Mouse (Mus musculus) hindbrain, embryonic 11.5 days (tissue): ENCODE measurements around the gene Skap1. TPM values are rescaled to one million over a fixed set of nuclear protein-coding genes. Genes with fewer than 3 reads are reported as not detected.

Experiments used
- ATAC-seq: fragments of 200-750 bp; cut with Nextera tagmentation; 2 replicates; pipeline ENCODE4 v1.8.0; 2017; ENCODE audit warnings: mild to moderate bottlenecking, moderate TSS enrichment, moderate library complexity; ENCODE audit not compliant: low FRiP score
- DNase-seq: peaks from one replicate; pipeline ENCODE4 v3.0.0-alpha.2; 2015; ENCODE audit warnings: low spot score
- H3K27ac ChIP-seq: fragments of 300-500 bp; sonication (generic); 2 replicates; pipeline ENCODE4 v1.5.1; 2014; ENCODE audit warnings: mild to moderate bottlenecking, low read depth, low read length
- H3K27me3 ChIP-seq: fragments of 300-500 bp; sonication (generic); 2 replicates; pipeline ENCODE4 v1.6.1; 2014; ENCODE audit warnings: mild to moderate bottlenecking, low read length, moderate library complexity, mixed read lengths; ENCODE audit not compliant: control insufficient read depth, insufficient read depth
- H3K36me3 ChIP-seq: fragments of 300-500 bp; sonication (generic); 2 replicates; pipeline ENCODE4 v1.6.1; 2014; ENCODE audit warnings: mild to moderate bottlenecking, low read length, moderate library complexity, mixed read lengths; ENCODE audit not compliant: control insufficient read depth, insufficient read depth
- H3K4me1 ChIP-seq: fragments of 300-500 bp; sonication (generic); replicated peaks from 2 replicates; pipeline ENCODE4 v1.6.1; 2014; ENCODE audit warnings: low read length, mixed read lengths; ENCODE audit not compliant: control insufficient read depth, insufficient read depth
- H3K4me2 ChIP-seq: fragments of 300-500 bp; sonication (generic); replicated peaks from 2 replicates; pipeline ENCODE4 v1.6.1; 2014; ENCODE audit warnings: mild to moderate bottlenecking, low read depth, low read length
- H3K4me3 ChIP-seq: fragments of 300-500 bp; sonication (generic); 2 replicates; pipeline ENCODE4 v1.5.1; 2014; ENCODE audit warnings: low read depth, low read length
- H3K9ac ChIP-seq: fragments of 300-500 bp; sonication (generic); 2 replicates; pipeline ENCODE4 v1.6.1; 2014; ENCODE audit warnings: low read depth, low read length
- H3K9me3 ChIP-seq: fragments of 300-500 bp; sonication (generic); 2 replicates; pipeline ENCODE4 v1.6.1; 2016; ENCODE audit warnings: low read length; ENCODE audit not compliant: control insufficient read depth
- WGBS: fragments of 180-500 bp; shearing (Covaris S2); extraction: QIAGEN DNeasy Blood & Tissue Kit; methylation state at CpG from one replicate; pipeline ENCODE4 v1.1.7; 2014; 5-methylcytosine and 5-hydroxymethylcytosine counted together
- polyA plus RNA-seq: library from polyadenylated mRNA; unstranded; fragments of >200 nt; fragmentation: Nextera tagmentation; extraction: Ambion mirVana; gene quantifications from 2 replicates; pipeline ENCODE4 v1.2.1, GENCODE M21; 2014

Skap1 gene
- polyA plus RNA-seq, 1 experiment from 2014 or later: 0.85 TPM

DNA sequence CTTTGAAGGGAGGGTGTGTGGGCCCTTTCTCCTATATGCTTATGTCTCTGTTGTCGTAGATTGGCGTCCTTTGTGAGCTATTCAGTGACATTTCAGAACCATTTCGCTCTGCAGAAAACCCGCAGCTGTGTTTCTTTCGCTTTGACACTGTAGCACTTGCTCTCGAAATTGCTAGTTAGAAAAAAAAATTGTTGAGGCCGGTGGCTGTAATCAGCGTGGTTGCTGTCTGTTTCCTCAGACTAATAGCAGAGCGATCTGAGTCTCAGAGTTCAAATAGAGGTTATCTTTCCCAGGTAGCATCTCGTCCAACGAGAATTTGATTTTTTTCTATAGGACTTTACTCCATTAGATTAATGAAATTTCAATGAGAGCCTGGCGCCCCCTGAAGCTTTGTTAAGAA lies 131.5 kb downstream of the Skap1 start:
- 0 out of 2 replicates have a peak overlapping the region, but pooled peaks have one; percentile 3 for H3K4me2 ChIP-seq
- no peak overlapping the region for H3K4me3 ChIP-seq
- no peaks in the 10 kb centered on the region for H3K27me3 ChIP-seq
- no peaks in the 10 kb centered on the region for H3K4me1 ChIP-seq
- 51% methylated on average over 12 of the region's 12 CpGs for WGBS
- no peak overlapping the region for H3K9ac ChIP-seq
- H3K9me3 ChIP-seq: no peaks in the 10 kb centered on the region
- H3K27ac ChIP-seq: peak overlapping the region; percentile 65
- ATAC-seq: no peak; the same call in 1 of the 2 replicates
- no peaks in the 10 kb centered on the region for H3K36me3 ChIP-seq
- no peak for DNase-seq

DNA sequence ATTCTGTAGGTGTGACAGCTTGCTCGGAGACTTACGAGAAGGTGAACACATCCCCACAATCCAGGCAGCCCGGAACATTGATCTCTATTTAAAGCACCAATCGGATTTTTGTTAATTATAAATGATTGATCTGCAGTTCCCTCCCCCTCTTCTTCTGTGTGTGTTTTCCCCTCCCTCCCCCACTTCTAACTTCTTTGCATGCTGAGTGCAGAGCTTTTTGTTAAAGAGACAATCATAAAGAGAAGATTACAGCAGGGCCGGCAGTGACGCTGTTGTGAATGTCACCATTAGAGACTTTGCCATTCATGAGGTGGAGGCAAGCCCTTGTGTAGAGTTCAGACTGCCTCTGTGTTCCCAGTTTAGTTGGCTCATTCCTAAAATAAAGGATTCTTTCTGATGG lies 131.9 kb downstream of the Skap1 start:
- ATAC-seq (no peak; the same call in 1 of the 2 replicates), DNase-seq (peak; percentile 14)
- Histone ChIP-seq H3K27me3 (no peaks in the 10 kb centered on the region), H3K4me1 (no peaks in the 10 kb centered on the region), H3K27ac (peak overlapping the region; percentile 43), H3K4me3 (no peak overlapping the region), H3K9ac (no peak overlapping the region), H3K4me2 (no peak overlapping the region; the same call in 1 of the 2 replicates), H3K9me3 (no peaks in the 10 kb centered on the region), H3K36me3 (no peaks in the 10 kb centered on the region)
- 27% methylated on average over 6 of the region's 6 CpGs for WGBS

DNA sequence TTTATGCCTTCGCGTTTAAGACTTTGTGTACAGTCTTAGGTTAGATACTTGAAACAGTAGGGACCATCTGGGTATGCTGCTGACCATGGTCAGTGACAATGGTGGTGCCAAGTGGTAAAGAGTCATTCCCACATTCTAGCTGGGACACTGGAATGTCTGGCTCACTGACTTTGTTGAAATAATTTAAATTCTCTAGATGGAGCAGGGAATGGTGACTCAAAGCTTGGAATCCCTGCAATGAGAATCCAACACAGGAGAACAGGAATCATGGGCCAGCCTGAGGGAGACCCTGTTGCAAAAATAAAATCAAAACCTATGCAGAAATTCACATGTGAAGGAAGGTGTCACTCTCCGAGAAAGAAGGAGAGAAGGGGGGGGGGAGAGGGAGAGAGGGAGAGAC lies 138.4 kb downstream of the Skap1 start:
- no peak overlapping the region for H3K4me2 ChIP-seq
- ATAC-seq (no peak), DNase-seq (no peak)
- no peak overlapping the region for H3K4me3 ChIP-seq
- H3K27ac ChIP-seq: no peak overlapping the region
- no peaks in the 10 kb centered on the region for H3K36me3 ChIP-seq
- no peaks in the 10 kb centered on the region for H3K9me3 ChIP-seq
- no peaks in the 10 kb centered on the region for H3K27me3 ChIP-seq
- H3K4me1 ChIP-seq: no peaks in the 10 kb centered on the region
- H3K9ac ChIP-seq: no peak overlapping the region
- 81% methylated on average over 3 of the region's 3 CpGs for WGBS

DNA sequence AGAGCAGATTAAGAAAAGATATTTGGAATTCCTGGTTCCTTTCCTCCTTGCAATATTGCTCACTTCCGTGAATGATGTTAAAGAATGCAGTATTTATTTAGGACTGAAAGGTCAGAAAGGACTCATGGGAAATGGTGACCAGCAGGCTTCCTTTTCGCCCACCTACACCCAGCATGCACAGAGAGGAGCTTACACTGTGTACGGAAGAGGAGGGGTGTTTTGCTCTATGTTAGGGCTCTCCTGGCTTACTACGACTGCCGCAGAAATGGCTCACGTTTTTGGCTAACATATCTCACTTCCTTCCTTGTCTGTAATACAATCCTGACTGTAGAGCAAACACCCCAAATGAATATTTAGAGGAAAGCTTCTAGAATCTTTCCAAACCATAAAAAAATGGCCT lies 139.9 kb downstream of the Skap1 start:
- H3K27ac ChIP-seq: no peak overlapping the region
- DNase-seq (no peak), ATAC-seq (no peak)
- H3K36me3 ChIP-seq: no peaks in the 10 kb centered on the region
- H3K4me2 ChIP-seq: no peak overlapping the region
- 65% methylated on average over 6 of the region's 6 CpGs for WGBS
- no peaks in the 10 kb centered on the region for H3K9me3 ChIP-seq
- H3K4me1 ChIP-seq: no peaks in the 10 kb centered on the region
- no peak overlapping the region for H3K9ac ChIP-seq
- H3K4me3 ChIP-seq: no peak overlapping the region
- H3K27me3 ChIP-seq: no peaks in the 10 kb centered on the region

DNA sequence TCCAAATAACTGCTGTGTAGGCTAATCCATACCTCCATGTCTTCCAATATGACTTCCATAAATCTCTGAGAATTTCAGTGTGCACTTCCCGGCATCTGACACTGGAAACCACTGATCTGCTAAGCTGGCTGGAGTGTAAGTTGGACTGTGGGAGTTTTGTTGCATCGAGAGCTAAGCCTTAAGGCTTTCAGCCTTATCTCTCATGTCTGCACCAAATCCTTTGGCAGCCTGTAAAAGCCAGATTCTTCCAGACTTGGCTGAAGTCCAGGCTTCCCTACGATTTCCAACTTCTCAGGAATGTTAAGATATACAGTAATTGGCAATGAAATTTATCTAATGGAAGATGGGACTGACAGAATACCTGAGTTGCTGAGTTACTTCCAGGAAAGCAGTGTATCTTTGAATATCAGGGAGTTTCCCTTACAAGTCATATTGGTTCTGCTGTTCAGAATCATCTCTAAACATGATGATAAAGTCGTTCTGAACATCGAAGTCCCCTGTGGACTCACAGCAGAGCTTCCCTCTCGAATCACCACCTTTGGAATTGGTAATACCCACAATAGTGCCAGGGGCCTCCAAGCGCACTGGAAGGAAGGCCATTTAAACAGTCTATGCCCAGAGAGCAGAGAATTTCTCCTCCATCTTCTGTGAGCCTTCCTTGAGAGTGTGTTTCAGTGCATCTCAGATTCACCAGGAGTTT lies 140.5 kb downstream of the Skap1 start:
- no peak overlapping the region for H3K4me3 ChIP-seq
- H3K27me3 ChIP-seq: no peaks in the 10 kb centered on the region
- H3K4me2 ChIP-seq: no peak overlapping the region
- no peaks in the 10 kb centered on the region for H3K36me3 ChIP-seq
- no peaks in the 10 kb centered on the region for H3K9me3 ChIP-seq
- no peak for DNase-seq
- H3K27ac ChIP-seq: no peak overlapping the region
- no peak for ATAC-seq
- H3K4me1 ChIP-seq: no peaks in the 10 kb centered on the region
- 80% methylated on average over 7 of the region's 7 CpGs for WGBS
- H3K9ac ChIP-seq: no peak overlapping the region

DNA sequence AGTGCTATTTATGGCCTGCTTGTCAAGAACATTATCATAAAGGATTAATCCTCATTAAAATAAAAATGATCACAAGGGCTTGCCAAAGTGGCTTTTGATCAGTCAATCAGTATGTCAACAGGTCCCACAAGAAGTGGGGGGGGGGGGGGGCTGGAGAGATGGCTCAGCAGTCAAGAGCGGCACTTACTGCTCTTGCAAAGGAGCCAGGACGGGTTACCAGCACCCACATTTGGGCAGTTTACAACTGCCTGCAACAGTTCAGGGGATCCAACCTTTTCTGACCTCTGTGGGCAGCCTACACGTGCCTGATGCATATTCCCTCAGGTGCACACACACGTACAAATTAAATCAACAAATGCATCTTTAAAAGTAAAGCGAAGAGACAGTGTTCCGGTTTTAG lies 141.1 kb downstream of the Skap1 start:
- Histone ChIP-seq H3K9me3 (no peaks in the 10 kb centered on the region), H3K36me3 (no peaks in the 10 kb centered on the region), H3K9ac (no peak overlapping the region), H3K4me3 (no peak overlapping the region), H3K4me2 (no peak overlapping the region), H3K4me1 (no peaks in the 10 kb centered on the region), H3K27me3 (no peaks in the 10 kb centered on the region), H3K27ac (no peak overlapping the region)
- WGBS: 86% methylated on average over 6 of the region's 6 CpGs
- DNase-seq (no peak), ATAC-seq (no peak)

DNA sequence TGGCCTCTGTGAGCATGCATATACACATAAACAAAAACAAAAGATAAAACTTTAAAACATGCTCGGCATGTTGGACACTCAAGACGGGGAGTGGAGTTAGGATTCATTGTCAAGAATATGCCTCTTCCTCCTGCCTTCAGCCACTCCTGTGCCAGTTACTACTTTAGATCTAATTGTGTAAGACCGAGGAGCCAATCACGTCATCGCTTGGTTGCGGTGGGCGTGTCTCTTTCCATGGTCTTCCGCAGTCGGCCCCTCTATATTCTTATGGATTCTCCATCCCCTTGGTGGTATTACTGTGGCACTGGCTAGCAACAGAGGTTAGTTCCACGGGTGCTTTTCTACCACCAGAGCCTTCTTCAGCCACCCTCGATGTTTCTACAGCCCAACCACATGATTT lies 148.2 kb downstream of the Skap1 start:
- Histone ChIP-seq H3K36me3 (no peaks in the 10 kb centered on the region), H3K4me1 (no peaks in the 10 kb centered on the region), H3K9me3 (no peaks in the 10 kb centered on the region), H3K27me3 (no peaks in the 10 kb centered on the region), H3K4me2 (no peak overlapping the region), H3K4me3 (no peak overlapping the region), H3K9ac (no peak overlapping the region), H3K27ac (no peak overlapping the region)
- no peak for DNase-seq
- ATAC-seq: no peak
- WGBS: 82% methylated on average over 11 of the region's 11 CpGs

DNA sequence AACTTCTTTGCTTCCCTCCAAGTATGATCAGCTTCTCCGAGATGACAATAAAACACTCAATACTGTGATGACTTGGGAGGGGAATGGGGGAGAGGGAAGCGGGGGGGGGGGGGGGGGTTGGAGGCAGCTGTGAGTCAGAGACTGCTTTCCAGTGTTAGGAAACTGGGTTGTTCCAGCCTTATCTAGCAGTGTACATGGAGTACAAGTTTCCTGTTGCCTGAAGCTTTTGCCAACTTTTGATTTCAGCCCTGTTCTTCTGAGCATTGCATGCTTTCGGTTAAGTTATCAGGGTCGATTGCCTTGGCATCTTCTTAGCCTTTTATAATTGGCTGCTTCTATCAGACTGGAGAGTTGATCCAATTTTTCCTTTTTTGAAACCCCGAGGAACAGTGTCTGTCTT lies 152.4 kb downstream of the Skap1 start:
- no peaks in the 10 kb centered on the region for H3K36me3 ChIP-seq
- no peaks in the 10 kb centered on the region; the same call in 1 of the 2 replicates for H3K4me1 ChIP-seq
- H3K4me3 ChIP-seq: no peak overlapping the region
- DNase-seq (no peak), ATAC-seq (no peak)
- 71% methylated on average over 5 of the region's 5 CpGs for WGBS
- H3K9me3 ChIP-seq: no peaks in the 10 kb centered on the region
- no peak overlapping the region for H3K4me2 ChIP-seq
- H3K9ac ChIP-seq: no peak overlapping the region
- H3K27me3 ChIP-seq: no peaks in the 10 kb centered on the region
- H3K27ac ChIP-seq: no peak overlapping the region

DNA sequence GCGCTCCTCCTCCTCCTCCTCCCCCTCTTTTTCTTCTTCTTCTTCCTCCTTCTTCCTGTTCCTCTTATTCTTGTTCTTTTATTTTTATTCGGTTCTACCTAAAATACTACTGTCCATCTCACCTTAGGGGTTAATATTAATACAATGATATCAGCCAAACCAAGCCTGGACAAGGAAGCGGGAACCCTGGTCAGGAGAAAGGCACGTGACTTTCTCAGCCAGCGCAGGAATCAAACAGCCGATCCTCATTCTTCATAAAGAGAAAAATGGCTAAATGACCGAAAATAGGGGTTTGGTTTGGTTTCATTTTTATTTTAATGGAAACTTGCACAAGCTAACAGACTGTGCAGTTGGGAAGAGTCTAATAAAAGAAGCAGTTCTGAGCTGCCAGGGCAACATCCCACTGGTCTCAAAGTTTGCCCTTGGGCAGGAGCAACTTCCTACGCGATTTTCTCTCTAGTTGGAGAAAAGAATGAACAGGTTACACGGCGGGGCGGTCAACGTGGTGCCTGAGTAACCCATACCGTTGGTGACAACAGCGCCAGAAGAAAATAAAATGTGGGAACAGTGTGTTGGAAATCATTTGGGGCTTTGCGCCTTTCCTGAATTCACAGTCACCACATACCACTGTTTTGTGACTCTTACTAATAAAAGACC lies 154.5 kb downstream of the Skap1 start:
- H3K9me3 ChIP-seq: no peaks in the 10 kb centered on the region
- no peaks in the 10 kb centered on the region for H3K36me3 ChIP-seq
- H3K4me3 ChIP-seq: no peak overlapping the region
- H3K4me2 ChIP-seq: no peak overlapping the region
- H3K27ac ChIP-seq: peak overlapping the region; percentile 39; the same call in 1 of the 2 replicates
- DNase-seq (no peak), ATAC-seq (no peak)
- H3K4me1 ChIP-seq: peaks cover 2% of the 10 kb centered on the region; the same call in 1 of the 2 replicates
- no peak overlapping the region for H3K9ac ChIP-seq
- 73% methylated on average over 16 of the region's 16 CpGs for WGBS
- no peaks in the 10 kb centered on the region for H3K27me3 ChIP-seq
